Mouse (Mus musculus) brain, embryonic 14.5 days (tissue): Measurements from ENCODE around the gene Aifm3.

Experiments used
- CTCF ChIP-seq: fragments of 200-500 bp; IDR thresholded peaks from 2 replicates; pipeline ENCODE4 v1.5.1; 2012; ENCODE audit warnings: inconsistent platforms, mild to moderate bottlenecking, moderate library complexity, borderline replicate concordance; ENCODE audit not compliant: insufficient read depth, insufficient read length; ENCODE audit errors: extremely low read depth
- POLR2A ChIP-seq: fragments of 200-500 bp; IDR thresholded peaks from 2 replicates; pipeline ENCODE4 v1.6.1; 2012; ENCODE audit warnings: mild to moderate bottlenecking, inconsistent platforms, borderline replicate concordance; ENCODE audit not compliant: poor library complexity, insufficient read depth, insufficient read length, severe bottlenecking; ENCODE audit errors: extremely low read depth

GRCm38 (mm10) chr16:17466875-17467663 lies 22.3 kb upstream of the Aifm3 start:
- TF ChIP-seq POLR2A (no peak), CTCF (no peak)
